Mouse (Mus musculus) layer of hippocampus, adult 11-12 months (tissue): ENCODE data around the gene Rlbp1.

Experiments
- DNase-seq: peaks from one replicate; pipeline ENCODE4 v3.0.0; 2022; ENCODE audit warnings: low spot score

Gene Rlbp1

GRCm38 (mm10) chr7:79386422-79387133, at the start of gene Rlbp1:
Gene Rlbp1 (minus strand): TSS chr7:79387048.
- no peak for DNase-seq

GRCm38 (mm10) chr7:79428243-79428642, 41.4 kb upstream of the Rlbp1 start:
- DNase-seq: no peak

GRCm38 (mm10) chr7:79425804-79426203, 39.0 kb upstream of the Rlbp1 start:
- DNase-seq: no peak

GRCm38 (mm10) chr7:79422876-79423275, 36.0 kb upstream of the Rlbp1 start:
- no peak for DNase-seq

GRCm38 (mm10) chr7:79419950-79420349, 33.1 kb upstream of the Rlbp1 start:
- no peak for DNase-seq

- no peak for DNase-seq
Observed at GRCm38 (mm10) chr7:79414449-79415375, 27.9 kb upstream of the Rlbp1 start.

- DNase-seq: no peak
Observed at GRCm38 (mm10) chr7:79400296-79400695, 13.4 kb upstream of the Rlbp1 start.

- no peak for DNase-seq
Observed at GRCm38 (mm10) chr7:79398971-79399370, 12.1 kb upstream of the Rlbp1 start.

- DNase-seq: no peak
Observed at GRCm38 (mm10) chr7:79398426-79398825, 11.6 kb upstream of the Rlbp1 start.

- DNase-seq: no peak
Observed at GRCm38 (mm10) chr7:79397446-79397963, 10.7 kb upstream of the Rlbp1 start.

GRCm38 (mm10) chr7:79395186-79395585, 8.3 kb upstream of the Rlbp1 start:
- DNase-seq: no peak

GRCm38 (mm10) chr7:79394666-79395065, 7.8 kb upstream of the Rlbp1 start:
- no peak for DNase-seq

GRCm38 (mm10) chr7:79393924-79394323, 7.1 kb upstream of the Rlbp1 start:
- DNase-seq: no peak

GRCm38 (mm10) chr7:79392860-79393513, 6.1 kb upstream of the Rlbp1 start:
- no peak for DNase-seq

GRCm38 (mm10) chr7:79391883-79392649, 5.2 kb upstream of the Rlbp1 start, which contains the start of gene Fanci:
Gene Fanci (plus strand): TSS chr7:79391929.
- peak; percentile 96 for DNase-seq

GRCm38 (mm10) chr7:79391471-79391870, 4.6 kb upstream of the Rlbp1 start:
- DNase-seq: no peak

GRCm38 (mm10) chr7:79390141-79390708, 3.4 kb upstream of the Rlbp1 start:
- DNase-seq: no peak

- no peak for DNase-seq
Observed at GRCm38 (mm10) chr7:79388671-79389206, 1.9 kb upstream of the Rlbp1 start.

GRCm38 (mm10) chr7:79387991-79388390, 1.1 kb upstream of the Rlbp1 start:
- DNase-seq: no peak

- no peak for DNase-seq
Observed at GRCm38 (mm10) chr7:79387140-79387539, 292 bp upstream of the Rlbp1 start.
